Mouse (Mus musculus) MEL (cell line): Measurements from ENCODE around the gene Palld. TPM values are rescaled to one million over a fixed set of nuclear protein-coding genes. Genes with fewer than 3 reads are reported as not detected.

ENCODE experiments used
- DNase-seq: peaks from one replicate; pipeline ENCODE4 v3.0.0; 2011; ENCODE audit warnings: low read depth, low spot score
- H3K27ac ChIP-seq: 2 replicates; pipeline ENCODE4 v1.5.1; 2012; ENCODE audit warnings: low read depth, mild to moderate bottlenecking, control low read depth, low read length, moderate library complexity; ENCODE audit not compliant: control insufficient read depth
- H3K27me3 ChIP-seq, 2 experiments: fragments of 150-350 bp in 1 of 2; sonication (generic) in 1 of 2; 2 replicates each; pipeline ENCODE4 v1.6.1; 2012; ENCODE audit warnings: low read length in 2 of 2, mild to moderate bottlenecking in 2 of 2, improper control_type of control experiment in 1 of 2, moderate library complexity in 1 of 2; ENCODE audit not compliant: insufficient read depth in 2 of 2, control insufficient read depth in 1 of 2
- H3K36me3 ChIP-seq, 2 experiments: 2 replicates each; pipeline ENCODE4 v1.6.1; 2012 to 2014; ENCODE audit warnings: low read length in 2 of 2, improper control_type of control experiment in 1 of 2, inconsistent platforms in 1 of 2, mild to moderate bottlenecking in 1 of 2; ENCODE audit not compliant: insufficient read depth in 2 of 2, control insufficient read depth in 1 of 2
- H3K4me1 ChIP-seq, 2 experiments: fragments of 150-350 bp in 1 of 2; sonication (generic) in 1 of 2; 2 replicates each; pipeline ENCODE4 v1.6.1; 2012; ENCODE audit warnings: low read length in 2 of 2, improper control_type of control experiment in 1 of 2, mild to moderate bottlenecking in 1 of 2; ENCODE audit not compliant: insufficient read depth in 2 of 2, control insufficient read depth in 1 of 2
- H3K4me3 ChIP-seq, 2 experiments: fragments of 150-350 bp in 1 of 2; sonication (generic) in 1 of 2; 2 replicates each; pipeline ENCODE4 v1.5.1; 2012; ENCODE audit warnings: low read depth in 2 of 2, low read length in 2 of 2, mild to moderate bottlenecking in 2 of 2, moderate library complexity in 2 of 2, control low read depth in 1 of 2, improper control_type of control experiment in 1 of 2; ENCODE audit not compliant: control insufficient read depth in 1 of 2, insufficient read depth in 1 of 2
- H3K79me2 ChIP-seq: 2 replicates; pipeline ENCODE4 v1.6.1; 2012; ENCODE audit warnings: mild to moderate bottlenecking, low read length, moderate library complexity; ENCODE audit not compliant: control insufficient read depth, poor library complexity, insufficient read depth
- H3K9ac ChIP-seq: 2 replicates; pipeline ENCODE4 v1.6.1; 2012; ENCODE audit warnings: low read depth, mild to moderate bottlenecking, control low read depth, low read length, moderate library complexity; ENCODE audit not compliant: control insufficient read depth, poor library complexity, severe bottlenecking
- H3K9me3 ChIP-seq: fragments of 150-350 bp; sonication (generic); replicated peaks from 2 replicates; pipeline ENCODE4 v1.6.1; 2012; ENCODE audit warnings: mild to moderate bottlenecking, low read length, improper control_type of control experiment, moderate library complexity; ENCODE audit not compliant: insufficient read depth
- BHLHE40 ChIP-seq: IDR thresholded peaks from 2 replicates; pipeline ENCODE4 v1.6.1; 2012; ENCODE audit warnings: low read depth, mild to moderate bottlenecking, inconsistent platforms, low read length, improper control_type of control experiment, borderline replicate concordance
- CTCF ChIP-seq, 3 experiments: IDR thresholded peaks in 2 of 3; conservative IDR thresholded peaks in 1 of 3; 2 replicates each; pipeline ENCODE4 v1.5.1; 2011 to 2012; ENCODE audit warnings: low read length in 3 of 3, low read depth in 2 of 3, mild to moderate bottlenecking in 2 of 3, improper control_type of control experiment in 1 of 3, inconsistent platforms in 1 of 3, mixed read lengths in 1 of 3, moderate library complexity in 1 of 3; ENCODE audit not compliant: control insufficient read depth in 1 of 3, insufficient read depth in 1 of 3, poor library complexity in 1 of 3, severe bottlenecking in 1 of 3
- E2F4 ChIP-seq: IDR thresholded peaks from 2 replicates; pipeline ENCODE4 v1.6.1; 2011; ENCODE audit warnings: low read depth, low read length, improper control_type of control experiment, borderline replicate concordance
- EP300 ChIP-seq, 2 experiments: IDR thresholded peaks; 2 replicates each; pipeline ENCODE4 v1.6.1; 2011; ENCODE audit warnings: improper control_type of control experiment in 2 of 2, low read length in 2 of 2, low read depth in 1 of 2, mild to moderate bottlenecking in 1 of 2
- ETS1 ChIP-seq: IDR thresholded peaks from 2 replicates; pipeline ENCODE4 v1.6.1; 2012; ENCODE audit warnings: low read depth, mild to moderate bottlenecking, inconsistent platforms, low read length, improper control_type of control experiment, moderate library complexity
- GATA1 ChIP-seq: IDR thresholded peaks from 2 replicates; pipeline ENCODE4 v1.6.1; 2011; ENCODE audit warnings: low read depth, low read length, improper control_type of control experiment
- KAT2A ChIP-seq: conservative IDR thresholded peaks from 2 replicates; pipeline ENCODE4 v1.6.1; 2012; ENCODE audit warnings: low read depth, low read length, improper control_type of control experiment, inconsistent platforms
- MAX ChIP-seq: IDR thresholded peaks from 2 replicates; pipeline ENCODE4 v1.6.1; 2011; ENCODE audit warnings: low read length, improper control_type of control experiment
- MAZ ChIP-seq: IDR thresholded peaks from 2 replicates; pipeline ENCODE4 v1.6.1; 2012; ENCODE audit warnings: low read depth, mild to moderate bottlenecking, inconsistent platforms, low read length, improper control_type of control experiment
- MEF2A ChIP-seq: IDR thresholded peaks from 2 replicates; pipeline ENCODE4 v1.6.1; 2014; ENCODE audit warnings: low read depth, mild to moderate bottlenecking, inconsistent platforms, low read length, improper control_type of control experiment; ENCODE audit not compliant: poor library complexity, insufficient replicate concordance, severe bottlenecking; ENCODE audit errors: extremely low read depth
- MXI1 ChIP-seq: IDR thresholded peaks from 2 replicates; pipeline ENCODE4 v1.6.1; 2011; ENCODE audit warnings: mild to moderate bottlenecking, low read depth, low read length, improper control_type of control experiment
- MYB ChIP-seq: IDR thresholded peaks from 2 replicates; pipeline ENCODE4 v1.6.1; 2011; ENCODE audit warnings: mild to moderate bottlenecking, low read depth, low read length, improper control_type of control experiment
- NELFE ChIP-seq: IDR thresholded peaks from 2 replicates; pipeline ENCODE4 v1.6.1; 2011; ENCODE audit warnings: low read depth, low read length, improper control_type of control experiment
- POLR2A ChIP-seq, 2 experiments: IDR thresholded peaks; 2 replicates each; pipeline ENCODE4 v1.6.1; 2011 to 2012; ENCODE audit warnings: low read length in 2 of 2, mild to moderate bottlenecking in 2 of 2, control low read depth in 1 of 2, improper control_type of control experiment in 1 of 2, low read depth in 1 of 2, moderate library complexity in 1 of 2; ENCODE audit not compliant: control insufficient read depth in 1 of 2, insufficient read depth in 1 of 2, poor library complexity in 1 of 2
- POLR2AphosphoS5 ChIP-seq: IDR thresholded peaks from 2 replicates; pipeline ENCODE4 v1.6.1; 2012; ENCODE audit warnings: low read depth, borderline replicate concordance, mild to moderate bottlenecking, inconsistent platforms, low read length, moderate library complexity, mixed read lengths
- RAD21 ChIP-seq: IDR thresholded peaks from 2 replicates; pipeline ENCODE4 v1.6.1; 2011; ENCODE audit warnings: mild to moderate bottlenecking, low read depth, low read length, improper control_type of control experiment
- RCOR1 ChIP-seq: IDR thresholded peaks from 2 replicates; pipeline ENCODE4 v1.6.1; 2012; ENCODE audit warnings: low read depth, mild to moderate bottlenecking, inconsistent platforms, low read length, improper control_type of control experiment
- TBP ChIP-seq: IDR thresholded peaks from 2 replicates; pipeline ENCODE4 v1.8.0; 2011; ENCODE audit warnings: low read depth, low read length, improper control_type of control experiment
- TCF12 ChIP-seq: IDR thresholded peaks from 2 replicates; pipeline ENCODE4 v1.6.1; 2014; ENCODE audit warnings: low read depth, mild to moderate bottlenecking, inconsistent platforms, low read length, improper control_type of control experiment, moderate library complexity
- USF2 ChIP-seq, 2 experiments: IDR thresholded peaks; 2 replicates each; pipeline ENCODE4 v1.6.1; 2011 to 2012; ENCODE audit warnings: improper control_type of control experiment in 2 of 2, low read length in 2 of 2, borderline replicate concordance in 1 of 2, inconsistent platforms in 1 of 2, low read depth in 1 of 2, mild to moderate bottlenecking in 1 of 2; ENCODE audit not compliant: insufficient read depth in 1 of 2
- ZC3H11A ChIP-seq: IDR thresholded peaks from 2 replicates; pipeline ENCODE4 v1.6.1; 2012; ENCODE audit warnings: low read depth, mild to moderate bottlenecking, inconsistent platforms, low read length, improper control_type of control experiment
- ZKSCAN1 ChIP-seq: IDR thresholded peaks from 2 replicates; pipeline ENCODE4 v1.6.1; 2012; ENCODE audit warnings: low read depth, mild to moderate bottlenecking, inconsistent platforms, low read length, improper control_type of control experiment, moderate library complexity
- polyA plus RNA-seq, 2 experiments: library from polyadenylated mRNA; stranded (reverse) in 1 of 2; unstranded in 1 of 2; fragments of >175 nt in 1 of 2; fragments of >200 nt in 1 of 2; gene quantifications; 2 replicates each; pipeline versions ENCODE4 v1.2.1 to v1.2.4; 2012; ENCODE audit warnings: low replicate concordance in 2 of 2, low read depth in 1 of 2; ENCODE audit not compliant: insufficient read length in 2 of 2, insufficient read depth in 1 of 2, missing spikeins in 1 of 2
- total RNA-seq: library from RNA; depleted of rRNA; stranded (reverse); fragments of 300-350 nt; gene quantifications from 2 replicates; pipeline ENCODE4 v1.2.3, GENCODE M21; 2012

The Palld gene
- total and polyA plus RNA-seq, 3 experiments, result 0.23 to 1.9 TPM; not detected in 1

GRCm38 (mm10) chr8:61833211-61833610 is 69.3 kb downstream of the Palld start:
- H3K9me3 ChIP-seq, result no peaks in the 10 kb centered on the region
- DNase-seq, result no peak
- TF ChIP-seq CTCF (IDR thresholded peaks at IDR 0.05 in 2 of 3, conservative IDR thresholded peaks at IDR 0.05 in 1 of 3; ENCODE audit: control insufficient read depth in 1 of 3, insufficient read depth in 1 of 3, low read depth in 2 of 3, low read length in 3 of 3, poor library complexity in 1 of 3, severe bottlenecking in 1 of 3), result no peak
- TF ChIP-seq MEF2A, result no peak
- no peak for TF ChIP-seq RCOR1
- no peak for TF ChIP-seq EP300 (IDR thresholded peaks at IDR 0.05; ENCODE audit: low read depth in 1 of 2, low read length in 2 of 2)
- TF ChIP-seq GATA1, result no peak
- TF ChIP-seq, all 39 proteins: peak for 0
- H3K4me3 ChIP-seq, result no peak overlapping the region
- no peak overlapping the region for H3K9ac ChIP-seq
- no peaks in the 10 kb centered on the region for H3K27me3 ChIP-seq
- H3K79me2 ChIP-seq, result no peaks in the 10 kb centered on the region
- no peaks in the 10 kb centered on the region for H3K4me1 ChIP-seq
- H3K36me3 ChIP-seq, result no peaks in the 10 kb centered on the region
- no peak overlapping the region for H3K27ac ChIP-seq

GRCm38 (mm10) chr8:61831944-61832343 is 70.5 kb downstream of the Palld start:
- no peaks in the 10 kb centered on the region for H3K36me3 ChIP-seq
- H3K4me3 ChIP-seq, result no peak overlapping the region
- TF ChIP-seq KAT2A, result no peak
- no peak for TF ChIP-seq BHLHE40
- TF ChIP-seq MAX, result no peak
- TF ChIP-seq POLR2AphosphoS5, result no peak
- no peak for TF ChIP-seq NELFE
- no peak for TF ChIP-seq ETS1
- no peak for TF ChIP-seq CTCF (IDR thresholded peaks at IDR 0.05 in 2 of 3, conservative IDR thresholded peaks at IDR 0.05 in 1 of 3; ENCODE audit: control insufficient read depth in 1 of 3, insufficient read depth in 1 of 3, low read depth in 2 of 3, low read length in 3 of 3, poor library complexity in 1 of 3, severe bottlenecking in 1 of 3)
- TF ChIP-seq ZKSCAN1, result no peak
- TF ChIP-seq TBP, result no peak
- no peak for TF ChIP-seq ZC3H11A
- TF ChIP-seq MAZ, result no peak
- no peak for TF ChIP-seq EP300 (IDR thresholded peaks at IDR 0.05; ENCODE audit: low read depth in 1 of 2, low read length in 2 of 2)
- no peak for TF ChIP-seq POLR2A (IDR thresholded peaks at IDR 0.05; ENCODE audit: control insufficient read depth in 1 of 2, insufficient read depth in 1 of 2, low read depth in 1 of 2, low read length in 2 of 2, poor library complexity in 1 of 2)
- TF ChIP-seq E2F4, result no peak
- TF ChIP-seq USF2 (IDR thresholded peaks at IDR 0.05; ENCODE audit: borderline replicate concordance in 1 of 2, insufficient read depth in 1 of 2, low read depth in 1 of 2, low read length in 2 of 2), result no peak
- no peak for TF ChIP-seq RAD21
- no peak for TF ChIP-seq MXI1
- no peak for TF ChIP-seq TCF12
- TF ChIP-seq MEF2A, result no peak
- TF ChIP-seq MYB, result no peak
- H3K9me3 ChIP-seq, result no peaks in the 10 kb centered on the region
- no peak overlapping the region for H3K9ac ChIP-seq
- no peaks in the 10 kb centered on the region for H3K4me1 ChIP-seq
- no peak overlapping the region for H3K27ac ChIP-seq
- no peaks in the 10 kb centered on the region for H3K27me3 ChIP-seq
- no peaks in the 10 kb centered on the region for H3K79me2 ChIP-seq
- no peak for DNase-seq
